Mouse (Mus musculus): Measurements from ENCODE around the gene 4930415O20Rik.

DNA sequence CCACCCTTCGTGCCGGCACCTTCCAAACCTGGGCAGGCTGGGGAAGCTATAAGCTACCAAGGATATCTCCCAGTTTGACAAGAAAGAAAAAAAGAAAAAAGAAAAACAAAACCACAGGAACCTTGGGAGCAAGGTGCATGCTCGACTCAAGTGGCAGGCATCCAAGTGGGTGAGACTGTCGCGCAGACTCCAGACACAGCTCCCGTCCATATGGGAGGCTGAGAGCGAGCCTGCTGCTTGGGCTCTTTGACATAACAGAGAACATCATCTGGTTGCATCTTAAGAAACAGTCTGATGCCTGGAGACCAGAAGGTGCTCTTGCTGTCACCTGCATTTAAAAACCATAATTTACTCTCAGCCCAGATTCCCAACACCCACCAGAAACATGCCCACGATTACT is 11.6 kb downstream of the 4930415O20Rik start:
- no peak for TF ChIP-seq CTCF (IDR thresholded peaks at IDR 0.05; ENCODE audit: control insufficient read depth, insufficient read depth, insufficient read length)
- TF ChIP-seq MYOG (IDR thresholded peaks at IDR 0.05; ENCODE audit: control insufficient read depth, extremely low read depth, insufficient read length): no peak
- TF ChIP-seq CEBPB (IDR thresholded peaks at IDR 0.05; ENCODE audit: low read depth): no peak
- TF ChIP-seq USF1 (IDR thresholded peaks at IDR 0.05; ENCODE audit: low read depth): no peak
- TF ChIP-seq MYOD1 (IDR thresholded peaks at IDR 0.05; ENCODE audit: control insufficient read depth, insufficient read length, low read depth): no peak
- no peak for TF ChIP-seq MAX (IDR thresholded peaks at IDR 0.05)
- TF ChIP-seq FOSL1 (IDR thresholded peaks at IDR 0.05; ENCODE audit: insufficient read depth, low read length, poor library complexity, severe bottlenecking): no peak

Measured in C2C12 (cell line).